Mouse (Mus musculus): ENCODE results near the gene Eef1akmt2. TPM values are rescaled to one million over a fixed set of nuclear protein-coding genes. Genes with fewer than 3 reads are reported as not detected.

The Eef1akmt2 gene
- 75.0 and 87.3 TPM in 2 replicates for polyA plus RNA-seq (2016; fragmentation: Nextera tagmentation; extraction: Ambion mirVana)

GRCm38 (mm10) chr7:132852173-132852844 is at the start of gene Eef1akmt2:
Eef1akmt2 (minus strand) TSS chr7:132852673.
- Histone ChIP-seq H3K4me3 (peak within 1 kb of the TSS; percentile 67), H3K9me3 (replicated peaks) (no peaks in the 10 kb centered on the region), H3K36me3 (peaks cover 31% of the 10 kb centered on the region), H3K27me3 (no peaks in the 10 kb centered on the region), H3K4me2 (replicated peaks) (peak within 1 kb of the TSS; percentile 51), H3K27ac (peak within 1 kb of the TSS; percentile 97), H3K4me1 (peaks cover 8% of the 10 kb centered on the region), H3K9ac (peak within 1 kb of the TSS; percentile 88)
- under 1% methylated on average over 37 of the region's 37 CpGs for WGBS
- peak; percentile 97 for ATAC-seq (ENCODE audit: low FRiP score)

- no peak overlapping the region for H3K9ac ChIP-seq
- WGBS, result 59% methylated on average over 2 of the region's 2 CpGs
- no peak overlapping the region for H3K4me3 ChIP-seq
- H3K4me1 ChIP-seq, result no peaks in the 10 kb centered on the region
- no peaks in the 10 kb centered on the region for H3K36me3 ChIP-seq
- no peak for ATAC-seq (ENCODE audit: low FRiP score)
- H3K27ac ChIP-seq, result no peak overlapping the region
- no peaks in the 10 kb centered on the region for H3K9me3 ChIP-seq (replicated peaks)
- no peaks in the 10 kb centered on the region for H3K27me3 ChIP-seq
- H3K4me2 ChIP-seq (replicated peaks), result no peak overlapping the region
These were observed 48.5 kb upstream of the Eef1akmt2 start for GRCm38 (mm10) chr7:132900826-132901531.

GRCm38 (mm10) chr7:132898234-132898633 is 45.8 kb upstream of the Eef1akmt2 start:
- ATAC-seq (ENCODE audit: low FRiP score), result no peak
- H3K9ac ChIP-seq, result no peak overlapping the region
- H3K36me3 ChIP-seq, result no peaks in the 10 kb centered on the region
- no peaks in the 10 kb centered on the region for H3K9me3 ChIP-seq (replicated peaks)
- H3K4me3 ChIP-seq, result no peak overlapping the region
- 90% methylated on average over 2 of the region's 2 CpGs for WGBS
- no peak overlapping the region for H3K4me2 ChIP-seq (replicated peaks)
- H3K27ac ChIP-seq, result no peak overlapping the region
- no peaks in the 10 kb centered on the region for H3K4me1 ChIP-seq
- no peaks in the 10 kb centered on the region for H3K27me3 ChIP-seq

GRCm38 (mm10) chr7:132897258-132897657 is 44.8 kb upstream of the Eef1akmt2 start:
- WGBS, result 81% methylated on average over 10 of the region's 10 CpGs
- no peaks in the 10 kb centered on the region for H3K4me1 ChIP-seq
- no peaks in the 10 kb centered on the region for H3K36me3 ChIP-seq
- no peaks in the 10 kb centered on the region for H3K9me3 ChIP-seq (replicated peaks)
- no peak for ATAC-seq (ENCODE audit: low FRiP score)
- no peak overlapping the region for H3K27ac ChIP-seq
- H3K4me3 ChIP-seq, result no peak overlapping the region
- H3K27me3 ChIP-seq, result no peaks in the 10 kb centered on the region
- no peak overlapping the region for H3K4me2 ChIP-seq (replicated peaks)
- H3K9ac ChIP-seq, result no peak overlapping the region

- WGBS, result 92% methylated on average over 9 of the region's 9 CpGs
- Histone ChIP-seq H3K4me1 (no peaks in the 10 kb centered on the region), H3K9me3 (replicated peaks) (no peaks in the 10 kb centered on the region), H3K27me3 (no peaks in the 10 kb centered on the region), H3K36me3 (no peaks in the 10 kb centered on the region), H3K9ac (no peak overlapping the region), H3K27ac (no peak overlapping the region), H3K4me2 (replicated peaks) (no peak overlapping the region), H3K4me3 (no peak overlapping the region)
- ATAC-seq (ENCODE audit: low FRiP score), result no peak
These were observed 43.8 kb upstream of the Eef1akmt2 start for GRCm38 (mm10) chr7:132896206-132896815.

GRCm38 (mm10) chr7:132894841-132895555 is 42.5 kb upstream of the Eef1akmt2 start:
- Histone ChIP-seq H3K9me3 (replicated peaks) (no peaks in the 10 kb centered on the region), H3K9ac (no peak overlapping the region), H3K4me3 (no peak overlapping the region), H3K27me3 (no peaks in the 10 kb centered on the region), H3K27ac (no peak overlapping the region), H3K4me1 (no peaks in the 10 kb centered on the region), H3K4me2 (replicated peaks) (no peak overlapping the region), H3K36me3 (no peaks in the 10 kb centered on the region)
- no peak for ATAC-seq (ENCODE audit: low FRiP score)
- WGBS, result 79% methylated on average over 7 of the region's 7 CpGs

- Histone ChIP-seq H3K36me3 (no peaks in the 10 kb centered on the region), H3K9ac (no peak overlapping the region), H3K4me2 (replicated peaks) (no peak overlapping the region), H3K4me1 (no peaks in the 10 kb centered on the region), H3K27me3 (no peaks in the 10 kb centered on the region), H3K27ac (no peak overlapping the region), H3K4me3 (no peak overlapping the region), H3K9me3 (replicated peaks) (no peaks in the 10 kb centered on the region)
- 78% methylated on average over 1 of the region's 1 CpGs for WGBS
- no peak for ATAC-seq (ENCODE audit: low FRiP score)
These were observed 40.9 kb upstream of the Eef1akmt2 start for GRCm38 (mm10) chr7:132893336-132893735.

- Histone ChIP-seq H3K4me3 (no peak overlapping the region), H3K4me1 (no peaks in the 10 kb centered on the region), H3K4me2 (replicated peaks) (no peak overlapping the region), H3K27me3 (no peaks in the 10 kb centered on the region), H3K9me3 (replicated peaks) (no peaks in the 10 kb centered on the region), H3K9ac (no peak overlapping the region), H3K36me3 (no peaks in the 10 kb centered on the region), H3K27ac (no peak overlapping the region)
- WGBS, result 82% methylated on average over 7 of the region's 7 CpGs
- no peak for ATAC-seq (ENCODE audit: low FRiP score)
These were observed 40.3 kb upstream of the Eef1akmt2 start for GRCm38 (mm10) chr7:132892806-132893205.

GRCm38 (mm10) chr7:132892311-132892661 is 39.8 kb upstream of the Eef1akmt2 start:
- Histone ChIP-seq H3K9ac (no peak overlapping the region), H3K4me1 (no peaks in the 10 kb centered on the region), H3K27me3 (no peaks in the 10 kb centered on the region), H3K36me3 (no peaks in the 10 kb centered on the region), H3K4me3 (no peak overlapping the region), H3K27ac (no peak overlapping the region), H3K9me3 (replicated peaks) (no peaks in the 10 kb centered on the region), H3K4me2 (replicated peaks) (no peak overlapping the region)
- 46% methylated on average over 4 of the region's 4 CpGs for WGBS
- no peak for ATAC-seq (ENCODE audit: low FRiP score)

- no peak for ATAC-seq (ENCODE audit: low FRiP score)
- no peaks in the 10 kb centered on the region for H3K9me3 ChIP-seq (replicated peaks)
- no peaks in the 10 kb centered on the region; the same call in 1 of the 2 replicates for H3K4me1 ChIP-seq
- H3K27ac ChIP-seq, result no peak overlapping the region
- no peak overlapping the region for H3K4me3 ChIP-seq
- no peaks in the 10 kb centered on the region for H3K27me3 ChIP-seq
- no peak overlapping the region for H3K9ac ChIP-seq
- H3K36me3 ChIP-seq, result no peaks in the 10 kb centered on the region
- WGBS, result 85% methylated on average over 5 of the region's 5 CpGs
- H3K4me2 ChIP-seq (replicated peaks), result no peak overlapping the region
These were observed 39.3 kb upstream of the Eef1akmt2 start for GRCm38 (mm10) chr7:132891561-132892310.

- H3K9me3 ChIP-seq (replicated peaks), result no peaks in the 10 kb centered on the region
- no peak for ATAC-seq (ENCODE audit: low FRiP score)
- 90% methylated on average over 5 of the region's 5 CpGs for WGBS
- H3K27me3 ChIP-seq, result no peaks in the 10 kb centered on the region
- H3K9ac ChIP-seq, result no peak overlapping the region
- H3K36me3 ChIP-seq, result no peaks in the 10 kb centered on the region
- H3K27ac ChIP-seq, result no peak overlapping the region
- H3K4me3 ChIP-seq, result no peak overlapping the region
- no peak overlapping the region for H3K4me2 ChIP-seq (replicated peaks)
- H3K4me1 ChIP-seq, result no peaks in the 10 kb centered on the region; the same call in 1 of the 2 replicates
These were observed 37.7 kb upstream of the Eef1akmt2 start for GRCm38 (mm10) chr7:132890201-132890600.
